Mouse (Mus musculus) lung, adult 2 months (tissue): ENCODE measurements around the gene Sec24c. TPM values are rescaled to one million over a fixed set of nuclear protein-coding genes. Genes with fewer than 3 reads are reported as not detected.

Experiments used
- DNase-seq: peaks from one replicate; pipeline ENCODE4 v3.0.0; 2022
- H3K4me1 ChIP-seq: fragments of 200-500 bp; 2 replicates; pipeline ENCODE4 v1.6.1; 2011; ENCODE audit warnings: low read length; ENCODE audit not compliant: control insufficient read depth, insufficient read depth
- H3K4me3 ChIP-seq: fragments of 200-500 bp; replicated peaks from 2 replicates; pipeline ENCODE3; 2011; ENCODE audit warnings: low read depth, mild to moderate bottlenecking, control low read depth, low read length; ENCODE audit errors: extremely low read depth
- CTCF ChIP-seq: fragments of 200-500 bp; IDR thresholded peaks from 2 replicates; pipeline ENCODE4 v1.5.1; 2011; ENCODE audit warnings: mild to moderate bottlenecking, low read length, control low read depth; ENCODE audit not compliant: insufficient read depth
- POLR2A ChIP-seq: fragments of 200-500 bp; IDR thresholded peaks from 2 replicates; pipeline ENCODE4 v1.6.1; 2011; ENCODE audit warnings: low read depth, mild to moderate bottlenecking, control low read depth, low read length, borderline replicate concordance; ENCODE audit errors: extremely low read depth
- WGBS: fragments of 180-500 bp; shearing (Covaris S2); methylation state at CpG from one replicate; pipeline ENCODE4 v1.1.7; 2018; 5-methylcytosine and 5-hydroxymethylcytosine counted together
- polyA plus RNA-seq: library from polyadenylated mRNA; depleted of rRNA; stranded (reverse); fragments of >200 nt; gene quantifications from 2 replicates; pipeline ENCODE4 v1.2.3, GENCODE M21; 2012

The Sec24c gene
- polyA plus RNA-seq, 1 experiment = 175 TPM

DNA sequence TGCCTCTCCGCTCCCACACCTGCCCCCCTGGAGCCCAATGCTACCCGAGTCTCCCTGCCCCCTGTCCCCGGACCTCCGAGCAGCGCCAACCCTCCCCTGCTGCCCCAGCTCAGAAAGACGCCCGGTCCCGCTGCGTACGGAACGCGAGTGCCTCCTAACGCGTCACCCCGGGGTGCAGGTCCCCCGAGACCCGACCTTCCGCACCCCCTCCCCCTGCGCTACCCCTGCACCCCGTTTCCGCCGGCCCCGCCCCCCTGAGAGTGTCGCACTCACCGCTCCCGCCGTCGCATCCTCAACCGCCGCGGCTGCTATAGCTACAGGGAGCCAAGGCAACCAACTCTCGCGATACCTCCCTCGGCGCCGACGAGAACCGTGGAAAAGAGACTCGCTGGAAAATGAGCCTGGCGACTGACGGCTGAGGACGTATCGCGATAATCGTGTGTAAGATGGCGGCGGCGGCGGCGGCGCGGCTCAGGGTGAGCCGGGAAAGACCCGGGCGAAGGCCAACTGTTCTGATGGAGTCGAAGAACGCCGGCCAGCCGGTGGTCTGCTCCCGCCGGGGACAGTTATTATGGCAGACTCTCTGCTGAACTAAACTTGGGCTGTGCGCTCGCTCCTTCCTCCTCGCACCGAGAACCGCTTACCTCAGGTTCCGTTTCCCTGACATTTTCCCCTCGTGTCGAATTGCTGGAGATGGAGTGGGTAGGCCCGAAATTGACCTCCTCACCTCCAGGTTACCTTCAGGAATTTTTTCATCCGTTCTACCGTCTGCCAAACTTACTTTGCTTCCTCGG, 33.3 kb upstream of the Sec24c start, which contains the start of gene Usp54:
TSS of gene Usp54 (minus strand) at position 420 of the 794 bp plus-strand sequence.
- peak; percentile 94 for DNase-seq
- peaks cover 7% of the 10 kb centered on the region for H3K4me1 ChIP-seq
- WGBS = under 1% methylated on average over 73 of the region's 73 CpGs
- peak within 1 kb of the TSS; percentile 95 for H3K4me3 ChIP-seq
- TF ChIP-seq CTCF (no peak), POLR2A (peak; percentile 84)

DNA sequence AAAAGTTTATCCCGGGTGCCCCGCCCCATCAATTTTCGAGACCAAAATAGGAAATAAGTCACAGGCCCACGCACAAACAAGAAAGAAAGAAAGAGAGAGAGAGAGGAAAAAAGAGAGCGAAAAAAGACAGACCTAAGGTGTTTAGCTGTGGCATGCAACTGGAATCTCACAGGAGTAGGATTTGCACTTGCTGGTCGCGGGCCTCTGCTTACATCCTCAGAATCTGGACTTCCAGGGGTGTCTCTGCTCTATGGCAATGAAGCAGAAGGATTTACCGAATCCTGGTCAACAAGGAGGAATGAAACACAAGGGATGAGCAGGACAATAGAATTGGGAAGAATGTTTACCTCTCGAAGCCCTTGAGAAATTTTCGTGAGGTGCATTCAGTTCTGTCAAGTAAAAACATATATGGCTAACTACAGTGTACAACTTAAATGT, 32.7 kb upstream of the Sec24c start:
- 13% methylated on average over 10 of the region's 10 CpGs for WGBS
- peak overlapping the region; percentile 95 for H3K4me3 ChIP-seq
- TF ChIP-seq CTCF (no peak), POLR2A (no peak)
- DNase-seq = no peak
- H3K4me1 ChIP-seq = peaks cover 7% of the 10 kb centered on the region

DNA sequence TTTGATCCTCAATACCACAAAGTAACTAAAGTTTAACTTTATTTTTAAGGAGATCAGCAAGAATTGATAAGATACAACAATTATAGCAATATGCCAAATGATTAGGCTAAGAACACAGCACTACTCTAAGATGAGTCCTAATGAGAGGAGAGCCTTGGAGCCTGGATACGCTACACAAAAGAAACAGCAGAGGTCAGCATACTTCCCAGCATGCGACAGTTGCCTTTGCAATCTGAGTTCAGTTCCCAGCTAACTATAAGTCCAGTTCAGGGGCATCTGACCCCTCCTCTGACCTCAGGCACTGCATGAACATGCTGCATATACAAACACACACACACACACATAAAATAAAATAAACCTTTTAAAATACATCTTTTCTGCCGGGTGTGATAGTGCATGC, 28.6 kb upstream of the Sec24c start:
- no peak for DNase-seq
- 33% methylated on average over 3 of the region's 3 CpGs for WGBS
- no peak for TF ChIP-seq CTCF
- TF ChIP-seq POLR2A = no peak
- Histone ChIP-seq H3K4me1 (peaks cover 5% of the 10 kb centered on the region; the same call in 1 of the 2 replicates), H3K4me3 (no peak overlapping the region)

DNA sequence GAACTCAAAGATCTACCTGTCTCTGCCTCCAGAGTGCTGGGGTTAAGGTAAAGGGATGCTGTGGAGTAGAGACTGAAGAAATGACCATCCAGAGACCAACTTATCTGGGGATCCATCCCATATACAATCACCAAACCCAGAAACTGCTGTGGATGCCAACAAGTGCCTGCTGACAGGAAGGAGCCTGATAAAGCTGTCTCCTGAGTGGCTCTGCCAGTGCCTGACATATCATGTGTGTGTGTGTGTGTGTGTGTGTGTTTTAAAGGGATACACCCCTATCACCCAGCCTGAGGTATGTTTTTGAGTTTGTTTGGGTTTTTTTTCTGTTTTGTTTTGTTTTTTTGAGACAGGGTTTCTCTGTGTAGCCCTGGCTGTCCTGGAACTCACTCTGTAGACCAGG, 27.7 kb upstream of the Sec24c start:
- Histone ChIP-seq H3K4me1 (peaks cover 5% of the 10 kb centered on the region; the same call in 1 of the 2 replicates), H3K4me3 (no peak overlapping the region)
- DNase-seq = no peak
- TF ChIP-seq POLR2A = no peak
- no peak for TF ChIP-seq CTCF

DNA sequence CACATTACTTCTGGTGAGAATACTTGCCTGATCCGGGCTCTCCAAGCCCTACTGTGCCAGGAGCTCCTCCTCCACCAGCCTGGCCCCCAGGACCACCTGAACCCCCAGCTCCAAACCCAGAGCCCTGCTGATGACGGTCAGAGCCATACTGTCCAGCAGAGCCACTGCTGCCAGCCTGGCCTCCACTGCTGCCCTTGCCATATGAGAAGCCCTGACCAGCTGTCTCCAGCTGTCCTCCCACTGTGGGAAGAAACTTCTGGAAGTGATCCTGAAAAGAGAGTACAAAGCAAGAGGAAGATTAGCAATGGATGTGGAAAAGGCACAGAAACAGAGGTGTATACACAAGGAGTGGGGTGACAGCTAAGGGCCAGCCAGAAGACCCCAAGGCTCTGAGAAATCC, 23.1 kb upstream of the Sec24c start:
- DNase-seq = no peak
- no peaks in the 10 kb centered on the region for H3K4me1 ChIP-seq
- H3K4me3 ChIP-seq = no peak overlapping the region
- no peak for TF ChIP-seq POLR2A
- no peak for TF ChIP-seq CTCF
- WGBS = 75% methylated on average over 2 of the region's 2 CpGs

DNA sequence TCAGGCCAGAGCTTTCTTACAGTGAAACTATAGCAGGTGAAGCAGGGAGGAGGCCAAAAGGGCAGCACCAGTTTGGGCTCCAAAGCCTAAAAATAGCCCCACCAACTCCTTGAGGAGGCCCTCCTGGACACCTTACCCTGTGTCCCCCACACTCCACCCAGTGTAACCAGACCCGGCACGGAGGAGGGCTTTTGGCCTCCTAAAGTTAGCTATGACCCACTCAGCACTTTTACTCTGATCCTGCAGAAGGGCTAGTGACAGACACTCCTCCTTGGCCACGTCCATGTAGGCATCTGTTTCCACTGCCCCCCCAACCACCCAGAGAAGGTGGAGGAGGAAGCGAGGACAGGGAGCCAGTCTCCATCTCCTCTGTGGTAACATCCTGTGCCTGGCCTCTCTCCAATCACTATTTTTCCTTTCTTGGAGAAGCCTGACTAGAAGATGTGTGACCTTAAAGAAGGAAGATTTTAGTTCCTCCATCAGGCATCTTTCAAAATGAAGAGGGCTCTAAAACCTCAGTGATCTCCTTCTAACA, 22.3 kb upstream of the Sec24c start:
- no peak for TF ChIP-seq POLR2A
- TF ChIP-seq CTCF = no peak
- WGBS = 57% methylated on average over 4 of the region's 4 CpGs
- no peak for DNase-seq
- Histone ChIP-seq H3K4me1 (no peaks in the 10 kb centered on the region), H3K4me3 (no peak overlapping the region)

DNA sequence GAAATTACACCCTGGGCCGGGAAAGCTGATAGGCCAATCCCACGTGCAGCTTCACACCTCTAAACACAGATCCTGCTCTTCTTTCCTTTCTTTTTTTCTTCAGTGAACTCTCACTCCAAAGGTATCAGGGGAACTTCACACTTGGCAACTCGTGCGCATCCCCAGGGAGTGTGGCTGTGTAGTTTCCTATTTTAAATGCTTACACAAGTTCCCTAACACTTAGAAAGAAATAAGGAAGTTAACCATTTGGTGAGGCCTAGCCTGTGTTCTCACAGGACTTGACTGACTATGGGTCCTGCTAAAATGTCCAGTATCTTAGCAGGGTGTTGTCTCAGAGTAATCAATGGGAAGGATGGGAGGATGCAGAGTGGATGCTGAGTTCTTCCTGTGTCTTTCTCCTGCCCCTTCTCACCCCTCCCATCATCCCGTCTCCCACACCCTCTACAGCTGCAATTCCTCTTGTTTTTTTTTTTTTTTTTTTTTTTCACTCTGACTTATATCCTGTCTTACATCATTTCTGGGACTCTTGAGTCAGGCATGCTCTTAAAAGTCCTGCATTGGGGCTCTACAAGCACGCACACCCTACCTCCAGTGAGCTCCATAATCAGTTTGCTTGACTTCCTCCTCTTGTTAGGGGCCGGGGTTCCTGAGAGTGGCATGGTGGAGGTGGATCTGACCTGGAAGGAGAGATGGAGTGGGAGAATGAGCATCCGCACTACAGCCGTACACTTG, 19.3 kb upstream of the Sec24c start:
- 60% methylated on average over 9 of the region's 9 CpGs for WGBS
- Histone ChIP-seq H3K4me3 (no peak overlapping the region), H3K4me1 (no peaks in the 10 kb centered on the region)
- TF ChIP-seq CTCF (no peak), POLR2A (no peak)
- DNase-seq = no peak

DNA sequence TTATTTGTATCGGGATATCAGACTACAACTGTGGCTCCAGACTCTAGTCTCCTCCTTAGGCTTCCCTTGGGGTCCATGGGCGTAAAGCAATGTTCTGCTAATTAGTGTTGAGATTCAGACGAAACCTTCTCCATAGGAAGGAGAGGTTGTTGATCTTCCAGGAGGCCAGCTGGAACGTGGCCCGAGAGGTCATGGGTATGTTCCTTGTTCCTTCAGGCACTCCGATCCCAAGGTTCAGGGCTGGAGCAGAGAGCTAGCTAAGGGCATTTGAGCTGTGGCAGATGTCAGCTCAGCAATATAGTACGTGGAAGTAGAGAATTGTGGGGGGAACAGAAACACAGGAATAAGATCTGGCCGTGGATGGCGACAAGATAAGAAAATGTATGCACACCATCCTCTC, 18.4 kb upstream of the Sec24c start:
- WGBS = 75% methylated on average over 9 of the region's 9 CpGs
- no peak overlapping the region for H3K4me3 ChIP-seq
- no peak for TF ChIP-seq POLR2A
- no peak for TF ChIP-seq CTCF
- no peak for DNase-seq
- H3K4me1 ChIP-seq = no peaks in the 10 kb centered on the region

DNA sequence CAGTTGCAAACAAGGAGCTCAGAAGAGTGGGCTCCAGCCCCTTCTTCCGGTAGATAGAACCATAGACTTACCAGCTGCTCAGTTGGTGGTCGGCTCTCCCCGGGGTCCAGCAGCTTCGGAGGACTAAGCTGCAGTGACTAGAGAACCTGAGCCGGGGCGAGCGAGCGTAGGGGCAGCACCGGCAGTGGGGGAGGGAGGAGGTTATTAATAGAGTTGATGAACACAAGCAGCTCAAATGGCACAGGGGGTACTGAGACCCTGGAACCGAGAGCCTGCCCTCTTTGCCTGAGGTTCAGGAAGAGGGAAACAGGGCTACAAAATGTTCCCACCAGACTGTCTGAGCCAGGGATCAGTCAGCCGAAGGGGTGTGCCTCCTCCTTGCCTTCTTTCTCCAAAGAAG, 17.7 kb upstream of the Sec24c start, which contains the start of gene Myoz1:
TSS of gene Myoz1 (minus strand) at position 180 of the 400 bp plus-strand sequence.
- no peak for DNase-seq
- WGBS = 56% methylated on average over 11 of the region's 11 CpGs
- TF ChIP-seq CTCF (no peak), POLR2A (no peak)
- H3K4me1 ChIP-seq = no peaks in the 10 kb centered on the region
- H3K4me3 ChIP-seq = no peak within 1 kb of the TSS
